Mouse (Mus musculus) hindbrain, embryonic 11.5 days (tissue): ENCODE data around the gene Srsf9. TPM values are rescaled to one million over a fixed set of nuclear protein-coding genes. Genes with fewer than 3 reads are reported as not detected.

Experiments
- ATAC-seq: fragments of 200-750 bp; cut with Nextera tagmentation; 2 replicates; pipeline ENCODE4 v1.8.0; 2017; ENCODE audit warnings: mild to moderate bottlenecking, moderate TSS enrichment, moderate library complexity; ENCODE audit not compliant: low FRiP score
- DNase-seq: peaks from one replicate; pipeline ENCODE4 v3.0.0-alpha.2; 2015; ENCODE audit warnings: low spot score
- H3K27ac ChIP-seq: fragments of 300-500 bp; sonication (generic); 2 replicates; pipeline ENCODE4 v1.5.1; 2014; ENCODE audit warnings: mild to moderate bottlenecking, low read depth, low read length
- H3K27me3 ChIP-seq: fragments of 300-500 bp; sonication (generic); 2 replicates; pipeline ENCODE4 v1.6.1; 2014; ENCODE audit warnings: mild to moderate bottlenecking, low read length, moderate library complexity, mixed read lengths; ENCODE audit not compliant: control insufficient read depth, insufficient read depth
- H3K36me3 ChIP-seq: fragments of 300-500 bp; sonication (generic); 2 replicates; pipeline ENCODE4 v1.6.1; 2014; ENCODE audit warnings: mild to moderate bottlenecking, low read length, moderate library complexity, mixed read lengths; ENCODE audit not compliant: control insufficient read depth, insufficient read depth
- H3K4me1 ChIP-seq: fragments of 300-500 bp; sonication (generic); replicated peaks from 2 replicates; pipeline ENCODE4 v1.6.1; 2014; ENCODE audit warnings: low read length, mixed read lengths; ENCODE audit not compliant: control insufficient read depth, insufficient read depth
- H3K4me2 ChIP-seq: fragments of 300-500 bp; sonication (generic); replicated peaks from 2 replicates; pipeline ENCODE4 v1.6.1; 2014; ENCODE audit warnings: mild to moderate bottlenecking, low read depth, low read length
- H3K4me3 ChIP-seq: fragments of 300-500 bp; sonication (generic); 2 replicates; pipeline ENCODE4 v1.5.1; 2014; ENCODE audit warnings: low read depth, low read length
- H3K9ac ChIP-seq: fragments of 300-500 bp; sonication (generic); 2 replicates; pipeline ENCODE4 v1.6.1; 2014; ENCODE audit warnings: low read depth, low read length
- H3K9me3 ChIP-seq: fragments of 300-500 bp; sonication (generic); 2 replicates; pipeline ENCODE4 v1.6.1; 2016; ENCODE audit warnings: low read length; ENCODE audit not compliant: control insufficient read depth
- WGBS: fragments of 180-500 bp; shearing (Covaris S2); extraction: QIAGEN DNeasy Blood & Tissue Kit; methylation state at CpG from one replicate; pipeline ENCODE4 v1.1.7; 2014; 5-methylcytosine and 5-hydroxymethylcytosine counted together
- polyA plus RNA-seq: library from polyadenylated mRNA; unstranded; fragments of >200 nt; fragmentation: Nextera tagmentation; extraction: Ambion mirVana; gene quantifications from 2 replicates; pipeline ENCODE4 v1.2.1, GENCODE M21; 2014

Gene Srsf9
- polyA plus RNA-seq = 305 and 320 TPM in 2 replicates

DNA sequence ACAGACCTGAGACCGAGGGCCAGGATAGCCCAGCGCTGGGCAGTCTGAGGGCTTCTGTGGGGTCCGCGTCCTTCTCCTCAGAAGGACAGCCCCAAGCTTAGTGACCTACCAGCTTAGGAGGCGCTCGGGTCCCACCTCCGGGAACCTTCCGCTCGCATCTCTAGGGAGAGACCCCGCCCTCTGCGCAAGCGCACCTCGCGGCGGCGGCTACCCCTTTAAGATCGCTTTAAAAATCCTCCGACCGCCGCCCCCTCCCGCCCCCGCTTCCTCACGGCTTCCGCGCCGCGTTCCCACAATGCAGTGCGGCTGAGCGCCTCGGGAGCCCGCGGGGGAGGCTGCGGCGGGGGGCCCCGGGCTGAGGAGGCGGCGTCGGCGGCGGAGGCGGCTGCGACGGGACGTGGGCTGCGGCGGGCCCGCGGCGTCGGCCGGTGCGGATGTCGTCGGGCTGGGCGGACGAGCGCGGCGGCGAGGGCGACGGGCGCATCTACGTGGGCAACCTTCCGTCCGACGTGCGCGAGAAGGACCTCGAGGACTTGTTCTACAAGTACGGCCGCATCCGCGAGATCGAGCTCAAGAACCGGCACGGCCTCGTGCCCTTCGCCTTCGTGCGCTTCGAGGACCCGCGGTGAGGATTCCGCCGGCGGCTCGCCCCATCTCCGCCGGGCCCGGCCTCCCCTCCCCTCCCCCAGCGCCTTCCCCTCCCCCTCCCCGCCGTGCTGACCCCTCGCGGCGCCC, at the start of gene Srsf9:
TSS of gene Srsf9 (plus strand) at position 303 of the 735 bp plus-strand sequence.
- peak; percentile 92 for ATAC-seq
- Histone ChIP-seq H3K4me1 (0 out of 2 replicates have a peak, but pooled peaks cover 6% of the 10 kb centered on the region), H3K4me3 (peak within 1 kb of the TSS; percentile 86), H3K27me3 (no peaks in the 10 kb centered on the region), H3K27ac (peak within 1 kb of the TSS; percentile 87), H3K4me2 (peak within 1 kb of the TSS; percentile 62), H3K9me3 (no peaks in the 10 kb centered on the region), H3K9ac (peak within 1 kb of the TSS; percentile 94), H3K36me3 (no peaks in the 10 kb centered on the region)
- peak; percentile 97 for DNase-seq
- WGBS = under 1% methylated on average over 63 of the region's 97 CpGs

DNA sequence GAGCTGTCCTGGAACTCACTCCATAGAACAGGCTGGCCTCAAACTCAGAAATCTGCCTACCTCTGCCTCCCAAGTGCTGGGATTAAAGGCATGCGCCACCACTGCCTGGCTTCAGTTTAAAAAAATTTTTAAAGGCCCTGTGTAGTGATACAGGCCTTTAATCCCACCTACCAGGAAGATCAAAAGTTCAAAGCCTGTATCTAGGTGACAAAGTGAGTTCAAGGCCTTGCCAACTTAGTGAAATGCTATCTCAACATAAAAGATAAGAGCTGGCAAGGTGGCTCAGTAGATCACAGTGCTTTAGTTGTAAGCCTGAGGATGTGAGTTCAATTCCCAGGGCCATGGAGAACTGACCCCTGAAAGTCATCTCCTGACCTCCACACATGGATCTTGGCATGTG, 48.9 kb upstream of the Srsf9 start:
- Histone ChIP-seq H3K9ac (no peak overlapping the region), H3K4me3 (no peak overlapping the region), H3K4me1 (peaks cover 5% of the 10 kb centered on the region; the same call in 1 of the 2 replicates), H3K36me3 (no peaks in the 10 kb centered on the region), H3K27ac (no peak overlapping the region), H3K9me3 (no peaks in the 10 kb centered on the region), H3K4me2 (no peak overlapping the region), H3K27me3 (no peaks in the 10 kb centered on the region)
- DNase-seq (no peak), ATAC-seq (no peak)
- WGBS = 69% methylated on average over 1 of the region's 1 CpGs

DNA sequence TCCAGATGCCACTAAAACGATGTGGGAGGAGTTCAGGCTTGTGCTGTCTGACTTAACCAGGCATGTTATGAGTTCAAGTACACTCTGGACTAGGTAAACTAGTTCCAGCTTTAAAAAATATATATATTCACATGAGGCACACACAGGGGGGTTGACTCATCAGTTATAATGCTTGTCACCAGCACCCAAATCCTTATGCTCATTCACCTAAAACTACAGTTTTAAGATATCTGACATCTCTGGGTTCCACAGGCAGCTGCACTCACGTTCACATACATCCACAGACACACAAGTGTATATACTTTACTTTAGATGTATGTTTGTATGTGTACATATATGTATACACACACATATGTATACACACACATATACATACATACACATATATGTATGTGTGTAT, 48.2 kb upstream of the Srsf9 start:
- H3K4me3 ChIP-seq = no peak overlapping the region
- H3K36me3 ChIP-seq = no peaks in the 10 kb centered on the region
- DNase-seq = no peak
- WGBS = 59% methylated on average over 2 of the region's 2 CpGs
- no peak overlapping the region for H3K4me2 ChIP-seq
- H3K4me1 ChIP-seq = peaks cover 5% of the 10 kb centered on the region; the same call in 1 of the 2 replicates
- no peaks in the 10 kb centered on the region for H3K9me3 ChIP-seq
- no peaks in the 10 kb centered on the region for H3K27me3 ChIP-seq
- no peak overlapping the region for H3K27ac ChIP-seq
- H3K9ac ChIP-seq = no peak overlapping the region
- ATAC-seq = no peak

DNA sequence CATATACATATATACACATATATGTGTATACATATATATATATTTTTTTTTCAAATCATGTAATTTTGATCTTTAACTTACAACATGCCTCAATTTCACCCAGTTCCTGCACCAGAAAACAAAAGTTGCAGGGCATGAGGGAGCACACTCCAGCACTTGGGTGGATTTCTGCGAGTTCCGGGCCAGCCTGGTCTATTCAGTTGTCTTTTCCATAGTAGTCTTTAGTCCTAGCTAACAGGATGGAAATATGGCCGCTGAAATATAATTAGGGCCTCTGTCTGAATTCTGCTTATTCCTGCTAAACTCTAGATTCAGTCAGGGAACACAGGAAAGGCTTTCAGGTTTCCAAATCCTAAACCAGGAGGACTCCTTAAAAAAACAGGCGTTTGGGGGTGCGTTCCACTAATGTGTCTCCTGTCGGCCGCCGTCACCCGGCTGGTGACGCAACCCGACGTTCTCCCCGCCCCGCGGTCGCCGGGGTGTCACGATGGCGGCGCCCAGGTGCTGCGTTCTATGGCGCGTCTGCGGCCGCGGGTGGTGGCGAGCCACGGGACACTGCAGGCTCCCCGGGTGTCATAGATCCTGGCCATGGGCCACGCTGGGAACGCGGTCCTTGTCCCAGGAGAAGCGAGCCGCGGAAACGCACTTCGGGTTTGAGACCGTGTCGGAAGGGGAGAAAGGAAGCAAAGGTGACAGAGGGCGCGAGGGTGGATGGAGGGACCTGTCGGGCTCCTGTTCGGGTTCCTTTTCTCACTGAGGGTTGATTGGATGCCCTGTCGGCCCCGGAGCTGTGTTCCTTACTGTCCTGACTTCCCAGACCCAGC, 47.5 kb upstream of the Srsf9 start, which contains the start of gene Coq5:
TSS of gene Coq5 (plus strand) at position 441 of the 824 bp plus-strand sequence.
- H3K9me3 ChIP-seq = no peaks in the 10 kb centered on the region
- H3K4me2 ChIP-seq = peak within 1 kb of the TSS; percentile 89
- no peaks in the 10 kb centered on the region for H3K27me3 ChIP-seq
- peak within 1 kb of the TSS; percentile 42; the same call in 1 of the 2 replicates for H3K27ac ChIP-seq
- 4% methylated on average over 45 of the region's 45 CpGs for WGBS
- H3K36me3 ChIP-seq = peaks cover 1% of the 10 kb centered on the region; the same call in 1 of the 2 replicates
- peak; percentile 90 for DNase-seq
- H3K4me1 ChIP-seq = peaks cover 5% of the 10 kb centered on the region; the same call in 1 of the 2 replicates
- ATAC-seq = peak; percentile 66
- H3K9ac ChIP-seq = peak within 1 kb of the TSS; percentile 84
- peak within 1 kb of the TSS; percentile 89 for H3K4me3 ChIP-seq

DNA sequence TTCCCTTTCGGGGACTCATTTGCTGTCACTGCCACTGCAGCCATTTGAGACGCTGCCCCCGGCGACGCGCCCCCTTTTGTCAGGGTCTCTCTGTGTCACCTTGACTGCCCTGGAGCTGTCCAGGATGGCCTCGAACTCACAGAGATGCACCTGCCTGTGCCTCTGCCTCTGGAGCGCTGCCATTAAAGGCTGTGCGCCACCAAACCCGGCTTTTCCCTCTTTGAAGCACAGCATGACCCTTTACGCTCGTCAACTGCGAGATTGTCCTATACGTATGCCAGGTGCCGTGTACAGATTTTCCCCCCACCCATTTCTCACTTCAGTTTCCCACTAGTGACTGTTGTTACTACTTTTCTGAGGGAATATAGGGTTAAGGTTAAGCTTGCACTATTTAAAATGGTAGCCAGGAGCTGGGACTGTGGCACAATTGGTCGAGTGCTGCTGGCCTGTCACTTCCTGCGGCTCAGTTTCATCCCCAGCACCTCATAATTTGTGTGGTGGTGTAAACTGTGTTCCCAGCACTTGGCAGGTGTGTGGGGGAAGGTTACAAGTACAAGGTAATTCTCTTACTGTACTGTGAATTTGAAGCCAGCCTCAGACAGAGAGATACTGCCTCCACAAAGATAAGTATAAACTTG, 46.8 kb upstream of the Srsf9 start:
- peak overlapping the region; percentile 89 for H3K4me2 ChIP-seq
- peak; percentile 33 for DNase-seq
- H3K9ac ChIP-seq = peak overlapping the region; percentile 84
- peak overlapping the region; percentile 89 for H3K4me3 ChIP-seq
- H3K27me3 ChIP-seq = no peaks in the 10 kb centered on the region
- H3K9me3 ChIP-seq = no peaks in the 10 kb centered on the region
- H3K27ac ChIP-seq = peak overlapping the region; percentile 42; the same call in 1 of the 2 replicates
- no peak for ATAC-seq
- WGBS = 11% methylated on average over 17 of the region's 17 CpGs
- H3K36me3 ChIP-seq = peaks cover 3% of the 10 kb centered on the region; the same call in 1 of the 2 replicates
- peaks cover 5% of the 10 kb centered on the region; the same call in 1 of the 2 replicates for H3K4me1 ChIP-seq

DNA sequence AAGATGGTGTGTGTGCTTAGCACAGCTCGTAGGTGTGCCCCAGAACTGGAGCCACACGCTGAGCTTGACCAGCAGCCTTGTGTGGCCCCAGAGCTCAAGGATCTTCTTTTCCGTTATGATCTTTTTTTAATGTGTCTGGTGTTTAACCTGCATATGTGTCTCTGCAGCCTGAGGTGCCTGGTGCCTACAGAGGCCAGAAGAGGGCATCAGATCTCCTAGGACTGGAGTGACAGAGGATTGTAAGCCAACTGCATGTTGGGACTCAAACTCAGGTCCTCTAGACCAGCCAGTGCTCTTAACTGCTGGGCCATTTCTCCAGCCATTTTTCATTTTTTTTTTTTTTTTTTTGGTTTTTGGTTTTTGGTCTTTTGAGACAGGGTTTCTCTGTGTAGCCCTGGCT, 42.2 kb upstream of the Srsf9 start:
- Histone ChIP-seq H3K9me3 (no peaks in the 10 kb centered on the region), H3K27me3 (no peaks in the 10 kb centered on the region), H3K36me3 (peaks cover 3% of the 10 kb centered on the region; the same call in 1 of the 2 replicates), H3K27ac (no peak overlapping the region), H3K4me3 (no peak overlapping the region), H3K9ac (no peak overlapping the region), H3K4me1 (peaks cover 5% of the 10 kb centered on the region; the same call in 1 of the 2 replicates), H3K4me2 (no peak overlapping the region)
- ATAC-seq (no peak), DNase-seq (no peak)
- 90% methylated on average over 3 of the region's 3 CpGs for WGBS

DNA sequence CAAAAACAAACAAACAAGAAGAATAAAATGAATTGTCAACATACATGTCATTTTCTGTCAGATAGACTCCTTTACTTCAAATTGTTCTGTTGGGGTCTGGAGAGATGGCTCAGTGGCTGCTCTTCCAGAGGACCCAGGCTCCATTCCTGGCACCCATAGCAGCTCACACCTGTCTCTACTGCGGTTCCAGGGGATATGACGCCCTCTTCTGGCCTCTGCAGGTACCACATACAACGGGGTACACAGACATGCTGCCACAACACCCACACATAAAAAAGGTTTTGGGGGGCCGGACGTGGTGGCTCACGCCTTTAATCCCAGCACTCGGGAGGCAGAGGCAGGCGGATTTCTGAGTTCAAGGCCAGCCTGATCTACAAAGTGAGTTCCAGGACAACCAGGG, 32.8 kb upstream of the Srsf9 start:
- WGBS = 90% methylated on average over 8 of the region's 8 CpGs
- H3K4me2 ChIP-seq = no peak overlapping the region
- H3K27ac ChIP-seq = no peak overlapping the region
- no peaks in the 10 kb centered on the region for H3K27me3 ChIP-seq
- peaks cover 3% of the 10 kb centered on the region for H3K4me1 ChIP-seq
- no peak for DNase-seq
- ATAC-seq = no peak
- peaks cover 8% of the 10 kb centered on the region for H3K36me3 ChIP-seq
- no peaks in the 10 kb centered on the region for H3K9me3 ChIP-seq
- no peak overlapping the region for H3K4me3 ChIP-seq
- no peak overlapping the region for H3K9ac ChIP-seq

DNA sequence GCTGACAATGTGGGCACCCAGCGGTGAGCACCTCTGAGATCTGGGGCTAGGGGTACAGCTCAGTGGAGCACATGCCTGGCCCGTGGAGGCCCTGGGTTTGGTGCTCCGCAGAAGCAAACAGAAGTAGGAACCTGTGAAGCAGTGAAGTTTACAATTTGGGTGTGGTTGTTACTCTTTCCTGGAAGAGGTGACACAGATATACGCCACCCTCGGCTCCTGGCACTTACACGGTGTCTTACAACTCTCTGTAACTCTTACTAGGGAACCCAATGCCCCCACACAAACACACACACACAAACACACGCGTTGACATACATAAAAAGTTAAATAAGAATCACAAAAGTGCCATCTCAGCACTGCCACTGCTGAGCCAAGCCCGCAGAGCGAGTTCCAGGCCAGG, 30.6 kb upstream of the Srsf9 start:
- Histone ChIP-seq H3K9ac (no peak overlapping the region), H3K4me2 (no peak overlapping the region), H3K27me3 (no peaks in the 10 kb centered on the region), H3K4me1 (peaks cover 4% of the 10 kb centered on the region), H3K9me3 (no peaks in the 10 kb centered on the region), H3K27ac (no peak overlapping the region), H3K4me3 (no peak overlapping the region), H3K36me3 (peaks cover 8% of the 10 kb centered on the region)
- ATAC-seq = no peak
- WGBS = 88% methylated on average over 10 of the region's 10 CpGs
- no peak for DNase-seq
